Mouse (Mus musculus) right cerebral cortex, postnatal 25 days (tissue): ENCODE data around the gene Cnksr3.

ENCODE experiments used
- DNase-seq: peaks from one replicate; pipeline ENCODE4 v3.0.0; 2022

Gene Cnksr3

GRCm38 (mm10) chr10:7195927-7196326 lies 16.1 kb downstream of the Cnksr3 start:
- DNase-seq, result no peak

- no peak for DNase-seq
Observed at GRCm38 (mm10) chr10:7191721-7192413, 20.2 kb downstream of the Cnksr3 start.

- no peak for DNase-seq
Observed at GRCm38 (mm10) chr10:7189194-7189593, 22.8 kb downstream of the Cnksr3 start.

DNA sequence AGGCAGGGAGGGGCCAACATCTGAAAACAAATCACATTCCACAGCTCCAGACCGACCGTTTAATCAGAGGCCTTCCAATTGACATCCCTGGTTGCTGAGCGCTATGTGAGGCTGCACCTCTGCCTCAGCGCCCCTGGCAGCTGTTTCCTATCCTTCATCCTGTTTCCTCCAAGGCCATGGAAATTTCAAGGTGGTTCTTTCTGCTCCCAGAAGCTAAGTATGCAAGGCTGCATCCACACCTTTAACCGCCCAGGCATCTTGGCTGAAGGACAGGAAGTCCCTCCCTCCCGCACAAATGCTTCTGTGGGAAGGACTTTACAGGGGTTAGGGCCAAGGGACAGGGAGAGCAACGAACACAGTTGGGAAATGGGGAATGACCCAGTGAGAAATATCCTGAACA lies 24.2 kb downstream of the Cnksr3 start:
- no peak for DNase-seq

DNA sequence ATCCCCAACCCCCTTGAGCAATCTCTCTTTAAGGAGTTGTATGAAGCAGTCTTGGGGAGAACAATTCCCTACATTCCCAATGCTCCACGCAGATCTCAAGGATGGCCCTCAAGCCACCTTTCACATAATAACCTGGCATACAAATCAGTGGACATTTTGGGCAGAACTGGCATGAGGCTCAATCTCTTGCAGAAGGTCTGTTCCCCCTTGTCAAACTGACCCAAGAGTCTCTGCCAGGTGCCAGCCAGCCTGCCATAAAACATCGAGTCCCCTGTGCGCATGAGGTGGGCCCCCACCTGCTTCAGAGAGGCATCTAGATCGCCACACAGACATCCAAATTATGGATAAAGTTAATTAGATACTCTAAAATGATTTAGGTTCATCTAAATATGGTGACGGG lies 25.0 kb downstream of the Cnksr3 start:
- no peak for DNase-seq

DNA sequence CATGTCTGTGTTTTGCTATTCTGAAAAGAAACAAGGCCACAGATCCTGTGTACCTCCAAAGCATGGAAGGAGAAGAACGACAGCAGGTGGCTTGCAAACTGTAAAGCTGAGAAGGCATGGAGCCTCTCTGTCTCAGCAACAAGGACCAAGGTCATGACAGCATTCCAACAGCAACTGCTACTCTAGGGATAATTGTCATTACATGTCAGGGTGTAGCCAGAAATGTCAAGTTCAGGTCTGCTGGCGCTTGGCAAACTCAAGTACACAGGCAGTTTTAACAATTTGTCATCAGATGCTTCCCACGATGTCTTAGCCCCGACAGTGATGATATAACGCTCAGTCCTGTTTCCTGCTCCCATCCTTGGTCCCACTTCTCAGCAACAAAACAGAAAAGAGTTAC lies 26.0 kb downstream of the Cnksr3 start:
- no peak for DNase-seq

GRCm38 (mm10) chr10:7183171-7183631 lies 28.8 kb downstream of the Cnksr3 start:
- DNase-seq, result no peak

DNA sequence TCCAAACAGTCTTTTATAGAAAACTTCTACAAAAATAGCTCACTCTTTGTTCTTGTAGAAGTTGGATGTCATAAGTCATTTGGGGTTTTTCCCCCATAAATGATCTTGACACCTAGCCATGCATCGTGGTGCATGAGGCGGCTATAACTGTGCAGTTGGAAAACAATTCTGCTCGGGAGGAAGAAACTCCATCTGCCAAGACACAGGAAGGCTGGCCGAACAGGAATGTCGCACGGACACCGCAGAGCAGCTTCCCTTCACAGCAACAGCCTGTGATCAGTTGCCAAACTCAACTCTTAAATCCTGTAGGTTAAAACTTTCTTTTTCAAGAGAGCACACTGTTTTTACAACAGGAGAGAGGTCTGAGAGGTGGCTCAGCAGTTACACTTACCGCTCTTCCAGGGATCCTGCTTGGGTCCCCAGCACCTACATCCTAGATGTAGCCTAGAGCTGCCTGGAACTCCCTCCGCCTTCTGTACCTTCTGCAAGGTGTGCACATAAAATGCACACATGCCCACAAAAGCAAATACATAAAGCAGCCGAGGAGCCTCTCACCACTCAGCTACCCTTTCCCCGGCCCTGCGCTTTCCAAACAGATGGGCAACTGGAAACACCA lies 29.4 kb downstream of the Cnksr3 start:
- no peak for DNase-seq

GRCm38 (mm10) chr10:7180296-7180695 lies 31.7 kb downstream of the Cnksr3 start:
- DNase-seq, result no peak

- no peak for DNase-seq
Observed at GRCm38 (mm10) chr10:7178571-7178970, 33.5 kb downstream of the Cnksr3 start.

DNA sequence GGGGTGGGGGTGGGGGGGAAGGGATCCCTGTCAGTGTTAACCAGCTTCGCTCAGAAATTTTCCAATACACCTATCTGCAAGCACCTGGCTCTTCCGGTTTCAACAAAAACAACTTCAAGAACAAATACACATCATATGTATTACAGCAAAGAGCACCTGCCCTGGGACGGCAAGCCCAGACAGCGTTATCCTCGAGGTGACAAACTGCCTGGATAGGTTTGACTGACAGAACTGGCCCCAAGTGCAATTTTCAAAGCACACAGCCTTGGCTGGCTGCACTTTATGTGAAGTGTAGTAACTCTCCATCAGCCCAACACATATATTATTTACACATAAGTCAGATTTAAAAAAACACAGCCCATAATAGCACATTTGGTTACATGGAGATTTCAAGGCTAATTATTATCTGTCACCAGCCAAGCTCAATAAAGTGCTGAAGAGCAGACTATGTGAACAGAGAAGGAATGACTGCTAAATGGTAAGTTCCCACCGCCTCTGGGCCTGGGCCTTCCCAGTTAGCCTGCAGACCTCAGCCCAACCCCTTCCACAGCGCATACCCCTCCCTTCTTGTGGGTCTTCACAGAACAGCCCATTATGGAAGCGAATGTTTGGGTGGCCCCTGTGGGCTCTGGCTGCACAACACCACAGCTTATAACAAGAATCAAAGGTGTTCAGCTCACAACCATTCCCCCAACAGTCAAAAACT lies 35.7 kb downstream of the Cnksr3 start:
- DNase-seq, result no peak

DNA sequence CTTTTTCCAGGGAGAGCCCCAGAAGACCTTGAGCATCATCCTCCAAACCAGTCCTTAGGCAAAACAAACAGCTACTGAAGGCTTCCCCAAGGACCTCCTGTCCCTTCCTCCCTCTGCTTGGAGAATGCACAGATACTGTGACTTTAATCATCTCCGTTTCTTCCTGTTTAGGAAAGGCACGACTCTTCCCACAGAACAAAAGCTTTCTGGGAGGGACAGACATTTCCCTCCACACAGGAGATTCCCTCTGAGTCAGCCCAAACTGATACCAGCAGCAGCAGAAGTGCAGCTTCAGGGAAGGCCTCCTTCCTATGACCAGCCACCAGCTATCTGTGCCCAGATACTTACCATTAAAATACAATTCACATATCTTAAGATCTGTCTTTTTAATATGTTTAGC lies 37.6 kb downstream of the Cnksr3 start:
- DNase-seq, result no peak

DNA sequence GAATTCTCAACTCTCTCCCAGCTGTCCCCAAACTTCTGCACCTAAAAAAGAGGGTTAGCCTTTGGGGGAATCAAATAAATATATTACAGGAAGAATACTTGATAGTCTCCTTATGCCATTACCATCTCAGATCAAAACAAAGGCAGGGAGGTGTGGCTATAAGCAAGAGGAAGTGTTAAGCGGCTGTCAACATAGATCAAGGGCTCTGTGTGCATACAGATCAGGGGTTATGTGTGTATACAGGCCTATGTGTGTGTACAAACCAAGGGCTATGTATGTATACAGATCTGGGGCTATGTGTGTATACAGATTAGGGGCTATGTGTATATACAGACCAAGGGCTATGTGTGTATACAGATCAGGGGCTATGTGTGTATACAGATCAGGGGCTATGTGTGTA lies 38.9 kb downstream of the Cnksr3 start:
- DNase-seq, result no peak

DNA sequence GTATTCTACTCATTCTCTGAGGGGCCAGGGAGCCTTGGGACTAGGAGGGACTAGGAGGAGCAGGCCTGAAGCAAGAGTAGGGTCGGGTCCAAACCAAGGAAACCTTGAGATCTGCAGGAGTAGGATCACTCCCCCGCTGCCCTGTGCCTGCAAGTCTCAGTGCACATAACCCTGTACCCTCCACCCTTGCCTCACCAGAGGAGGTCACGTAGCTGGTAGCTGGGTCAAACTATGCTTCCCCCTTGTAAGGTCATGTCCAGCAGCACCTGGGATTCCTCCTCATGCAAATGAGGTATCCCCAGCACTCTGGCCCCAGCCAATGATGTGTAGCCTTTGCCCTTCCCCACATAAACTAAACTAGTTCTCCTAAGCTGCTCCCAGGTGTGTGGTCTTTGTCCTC lies 41.6 kb downstream of the Cnksr3 start:
- DNase-seq, result no peak

GRCm38 (mm10) chr10:7163031-7163430 lies 49.0 kb downstream of the Cnksr3 start:
- DNase-seq, result no peak

DNA sequence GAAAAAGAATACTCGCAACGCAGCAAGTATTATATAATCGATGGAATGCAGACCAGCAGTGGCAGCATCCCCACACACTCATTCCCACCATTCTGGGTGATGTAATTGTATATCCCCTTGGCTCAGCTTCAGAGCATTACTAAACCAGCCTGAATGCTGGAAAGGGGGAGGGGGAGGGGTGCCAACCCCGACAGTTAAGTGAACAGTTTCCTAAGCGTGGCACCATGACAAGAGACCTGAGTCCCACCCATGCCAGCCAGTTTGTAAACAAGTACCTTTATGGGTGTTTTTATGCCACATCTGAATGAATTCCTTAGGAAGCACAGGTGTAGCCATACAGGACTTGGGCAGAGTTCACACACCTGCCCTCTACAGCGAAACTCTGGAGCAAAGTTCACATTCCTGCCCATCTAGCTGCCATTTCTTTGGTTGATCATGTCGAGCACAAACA lies 53.0 kb downstream of the Cnksr3 start:
- DNase-seq, result no peak

GRCm38 (mm10) chr10:7158285-7159060 lies 53.6 kb downstream of the Cnksr3 start:
- DNase-seq, result peak; percentile 24

- no peak for DNase-seq
Observed at GRCm38 (mm10) chr10:7154877-7155276, 57.2 kb downstream of the Cnksr3 start.

- no peak for DNase-seq
Observed at GRCm38 (mm10) chr10:7152926-7153325, 59.1 kb downstream of the Cnksr3 start.

DNA sequence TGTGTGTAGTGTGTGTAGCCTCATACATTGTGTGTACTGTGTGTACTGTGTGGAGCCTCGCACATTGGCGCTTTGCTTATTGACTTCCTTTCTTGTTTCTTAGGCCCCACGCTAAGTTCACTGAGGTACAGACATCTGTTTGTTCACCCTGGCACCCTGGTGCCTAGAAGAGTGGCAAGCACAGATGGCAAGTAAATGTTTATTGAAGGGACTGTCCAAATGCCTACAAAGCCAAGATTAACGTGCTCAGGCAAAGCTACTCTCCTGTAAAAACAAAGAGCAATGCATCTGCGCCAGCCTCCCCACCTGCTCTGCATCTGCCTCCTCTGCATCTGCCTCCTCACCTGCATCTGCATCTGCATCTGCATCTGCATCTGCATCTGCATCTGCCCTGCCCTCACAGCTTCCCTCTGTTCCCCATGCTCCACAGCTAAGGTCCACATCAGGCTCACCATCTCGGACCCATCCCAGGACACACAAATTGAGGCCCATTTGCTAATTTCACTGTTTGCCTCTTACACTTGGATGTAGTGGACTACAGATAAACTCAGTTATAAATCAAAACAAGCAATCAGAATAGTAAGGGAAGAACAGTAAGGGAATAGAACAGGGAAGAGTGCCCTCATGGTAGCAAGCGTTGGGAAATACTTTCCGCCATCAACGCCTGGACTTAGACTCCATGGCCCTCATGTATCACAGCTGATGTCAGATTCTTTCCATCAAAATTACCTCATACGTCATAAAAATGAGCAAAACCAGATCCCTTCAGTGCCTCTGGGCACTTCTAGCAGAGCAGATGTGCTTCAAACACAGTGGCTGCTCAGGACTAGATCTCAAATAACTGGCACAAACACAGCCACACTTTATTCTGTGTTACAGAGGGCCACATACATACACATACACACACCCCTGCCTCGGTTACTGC lies 62.1 kb downstream of the Cnksr3 start:
- DNase-seq, result no peak

- no peak for DNase-seq
Observed at GRCm38 (mm10) chr10:7145614-7146013, 66.4 kb downstream of the Cnksr3 start.
